In genomic region chr11:94127966-94128365, GRCm38 (mm10) we compare ENCODE assay signal across 8 mouse cellular contexts.
DNase-seq lines count a peak whose midpoint lies in the region; ATAC-seq and TF ChIP-seq lines count a peak whose summit lies in the region.

No protein-coding gene starts in this region.

- H3K4me1 ChIP-seq in liver, embryonic 12.5 days, result no peaks in the 10 kb centered on the region
- peaks cover 16% of the 10 kb centered on the region for H3K4me1 ChIP-seq in midbrain, embryonic 10.5 days

- intact Hi-C loops in left cerebral cortex, adult 2 months (cut with DNase I), result loop anchor here (1.0 to 2.0 kb wide), 2 partner anchors 84 to 99 kb away; no protein-coding TSS in a partner anchor

- H3K36me3 ChIP-seq in liver, embryonic 12.5 days, result peaks cover 1% of the 10 kb centered on the region; the same call in 1 of the 2 replicates
- H3K36me3 ChIP-seq in midbrain, embryonic 10.5 days, result peaks cover 51% of the 10 kb centered on the region

- H3K9ac ChIP-seq in liver, embryonic 12.5 days, result no peak overlapping the region

- DNase-seq in liver, result peak; percentile 72
- peak; percentile 94 to 95 for DNase-seq in cerebellum, postnatal 10 days
- peak; percentile 75 to 79 for DNase-seq in frontal cortex, postnatal 14 days (ENCODE audit: low spot score in 2 of 2)
- DNase-seq in induced T-regulatory cell, adult 2 months (ENCODE audit: low read depth), result peak; percentile 89
- DNase-seq in left cerebral cortex, adult 2 months (ENCODE audit: extremely low spot score in 1 of 2, low spot score in 2 of 2), result peak; percentile 82 to 91
- DNase-seq in midbrain, embryonic 10.5 days (ENCODE audit: low spot score), result peak; percentile 75
- DNase-seq in spleen, adult 18-20 months, result peak; percentile 39 to 75

- no peak overlapping the region for H3K4me3 ChIP-seq in liver, embryonic 12.5 days
- H3K4me3 ChIP-seq in left cerebral cortex, adult 2 months, result no peak overlapping the region
- no peak overlapping the region for H3K4me3 ChIP-seq in midbrain, embryonic 10.5 days

- peak; percentile 96 for TF ChIP-seq CTCF in left cerebral cortex, adult 2 months (IDR thresholded peaks at IDR 0.05)

- no peak overlapping the region for H3K27ac ChIP-seq in liver, embryonic 12.5 days
- H3K27ac ChIP-seq in left cerebral cortex, adult 2 months, result peak overlapping the region; percentile 36; the same call in 1 of the 2 replicates
- H3K27ac ChIP-seq in midbrain, embryonic 10.5 days (replicated peaks), result no peak overlapping the region

- no peak; the same call in 1 of the 2 replicates for ATAC-seq in liver, embryonic 12.5 days

- 39% methylated on average over 5 of the region's 5 CpGs for WGBS in liver, embryonic 12.5 days (ENCODE audit: insufficient replicate concordance)
- 53% methylated on average over 5 of the region's 5 CpGs for WGBS in midbrain, embryonic 10.5 days

- no peaks in the 10 kb centered on the region for H3K9me3 ChIP-seq in liver, embryonic 12.5 days (replicated peaks)
- H3K9me3 ChIP-seq in midbrain, embryonic 10.5 days (replicated peaks), result no peaks in the 10 kb centered on the region

- H3K27me3 ChIP-seq in liver, embryonic 12.5 days (replicated peaks), result no peaks in the 10 kb centered on the region; the same call in 1 of the 2 replicates
- no peaks in the 10 kb centered on the region for H3K27me3 ChIP-seq in midbrain, embryonic 10.5 days (ENCODE audit: low read depth, poor library complexity, severe bottlenecking)

- no peak overlapping the region for H3K4me2 ChIP-seq in liver, embryonic 12.5 days
